Mouse (Mus musculus) thymus, adult 2 months (tissue): Measurements from ENCODE around the gene Cog3.

Experiments used
- CTCF ChIP-seq: fragments of 200-500 bp; IDR thresholded peaks from 2 replicates; pipeline ENCODE4 v1.5.1; 2012; ENCODE audit warnings: mild to moderate bottlenecking, control low read depth, low read length, moderate library complexity, borderline replicate concordance; ENCODE audit not compliant: control insufficient read depth, poor library complexity, insufficient read depth; ENCODE audit errors: extremely low read depth
- POLR2A ChIP-seq: fragments of 200-500 bp; IDR thresholded peaks from 2 replicates; pipeline ENCODE4 v1.6.1; 2012; ENCODE audit warnings: mild to moderate bottlenecking, low read length, control low read depth, moderate library complexity; ENCODE audit not compliant: control insufficient read depth, poor library complexity, insufficient read depth; ENCODE audit errors: extremely low read depth

GRCm38 (mm10) chr14:75771101-75771501, 16.8 kb upstream of the Cog3 start:
- TF ChIP-seq POLR2A = no peak
- no peak for TF ChIP-seq CTCF
